Mouse (Mus musculus) adrenal gland, postnatal 10 days (tissue): ENCODE data around the gene Gsdma2. TPM values are rescaled to one million over a fixed set of nuclear protein-coding genes. Genes with fewer than 3 reads are reported as not detected.
"Not testable (repeated sequence)": the region's sequence is repeated elsewhere in the genome, so short reads cannot be mapped to it uniquely, and the experiment has no call there.

Source experiments
- DNase-seq: peaks from one replicate; pipeline ENCODE4 v3.0.0; 2021; ENCODE audit warnings: mixed read lengths
- long read RNA-seq, 2 experiments: library from polyadenylated mRNA; stranded (forward); transcript quantifications; one replicate each; pipeline ENCODE4 v2.0.0; 2021
- total RNA-seq, 2 experiments: library from RNA; stranded (reverse); gene quantifications; 2 replicates each; pipeline ENCODE4 v1.2.3; 2021

Gsdma2 gene
- under 1 TPM; 0.36 to 0.51 TPM for total RNA-seq
- long read RNA-seq, experiment 1: 0 reads
- long read RNA-seq, experiment 2: 0 reads

GRCm38 (mm10) chr11:98646459-98646858 is at the start of gene Gsdma2:
Gene Gsdma2, plus strand, starts transcription at chr11:98646759.
- no peak for DNase-seq

DNA sequence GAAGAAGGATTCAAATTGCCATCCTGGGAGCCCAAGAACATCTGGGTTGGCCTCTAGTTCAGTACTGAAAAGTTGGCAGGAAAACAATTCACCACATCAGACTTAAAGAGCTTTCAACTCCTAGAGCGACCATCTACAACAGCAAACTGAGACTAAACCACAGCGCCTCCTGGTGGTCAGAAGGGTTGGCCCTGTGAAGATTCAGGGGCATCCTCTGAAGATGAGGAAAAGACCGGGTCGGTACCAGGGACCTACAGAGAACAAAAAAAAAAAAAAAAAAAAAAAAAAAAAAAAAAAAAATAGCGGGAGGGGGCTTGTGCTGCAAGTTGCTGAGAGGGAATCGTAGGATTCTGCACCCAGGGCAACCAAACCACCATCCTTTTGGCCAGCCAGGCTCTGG is 49.2 kb upstream of the Gsdma2 start:
- DNase-seq: peak; percentile 82

GRCm38 (mm10) chr11:98597991-98598390 is 48.6 kb upstream of the Gsdma2 start, which contains the start of gene Lrrc3c:
Gene Lrrc3c, plus strand, starts transcription at chr11:98598291.
- no peak for DNase-seq

- DNase-seq: no peak
Observed at GRCm38 (mm10) chr11:98598851-98599290, 47.7 kb upstream of the Gsdma2 start.

DNA sequence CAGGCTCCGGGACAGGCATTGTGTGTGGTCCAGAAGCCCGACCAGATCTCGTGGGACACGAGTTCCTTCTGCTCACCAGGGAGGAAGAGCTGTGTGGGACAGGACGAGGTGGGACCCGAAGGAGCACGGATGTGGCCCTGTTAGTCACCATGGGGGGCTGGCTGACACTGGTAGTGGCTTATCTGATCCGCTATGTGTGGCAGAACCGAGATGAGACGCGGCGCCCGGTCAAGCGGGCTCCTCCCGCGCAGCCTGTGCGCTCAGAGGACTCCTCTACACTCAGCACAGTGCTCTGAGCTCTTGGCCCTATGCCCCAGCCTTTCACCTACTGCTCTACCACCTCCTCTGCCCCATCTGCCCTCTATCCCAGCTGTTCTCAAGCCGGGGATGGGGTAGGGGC is 47.3 kb upstream of the Gsdma2 start:
- DNase-seq: no peak

GRCm38 (mm10) chr11:98602090-98602690 is 44.4 kb upstream of the Gsdma2 start:
- DNase-seq: no peak

GRCm38 (mm10) chr11:98603953-98604352 is 42.6 kb upstream of the Gsdma2 start:
- DNase-seq: no peak

DNA sequence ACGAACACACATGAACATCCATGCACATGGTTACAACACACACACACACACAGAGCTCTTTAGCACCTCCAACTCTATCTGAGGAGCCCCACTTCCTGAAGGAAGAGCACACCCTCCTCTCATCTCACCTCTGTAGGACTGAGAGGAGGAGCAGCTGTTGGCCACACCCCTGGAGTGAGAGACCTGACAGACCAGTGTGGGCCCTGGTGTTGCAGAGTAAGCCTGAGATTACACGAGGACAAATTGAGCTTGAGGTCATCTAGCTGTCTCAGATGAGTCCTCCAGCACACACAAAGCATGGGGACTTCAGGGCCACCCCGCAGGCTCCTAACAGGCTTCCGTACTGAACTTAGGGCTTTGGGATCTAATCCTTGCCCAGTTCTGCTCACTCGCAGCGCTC is 41.6 kb upstream of the Gsdma2 start:
- DNase-seq: not testable (repeated sequence)

- no peak for DNase-seq
Observed at GRCm38 (mm10) chr11:98606763-98607162, 39.8 kb upstream of the Gsdma2 start.

- no peak for DNase-seq
Observed at GRCm38 (mm10) chr11:98620791-98621190, 25.8 kb upstream of the Gsdma2 start.

- not testable (repeated sequence) for DNase-seq
Observed at GRCm38 (mm10) chr11:98623981-98624380, 22.6 kb upstream of the Gsdma2 start.

DNA sequence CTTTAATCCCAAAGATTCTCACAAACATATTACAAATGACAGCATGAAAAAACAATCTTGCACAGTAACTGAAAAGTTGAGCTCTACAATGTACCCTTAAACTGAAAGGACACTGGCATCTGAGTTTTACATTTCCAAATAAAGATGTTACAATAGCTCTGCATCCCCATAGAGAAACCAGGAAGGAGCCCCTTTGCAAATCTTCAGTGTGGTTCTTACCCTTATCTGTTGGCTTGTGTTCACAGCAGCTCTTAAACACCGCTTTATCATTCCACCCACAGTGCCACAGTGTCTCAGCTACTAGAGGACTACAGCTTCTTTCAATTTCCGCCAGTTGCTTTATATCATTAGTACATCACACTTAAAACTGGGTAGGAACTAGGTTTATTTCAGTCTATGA is 22.2 kb upstream of the Gsdma2 start:
- DNase-seq: not testable (repeated sequence)

- no peak for DNase-seq
Observed at GRCm38 (mm10) chr11:98625611-98626410, 20.7 kb upstream of the Gsdma2 start, which contains the start of the genes Gm12355 and Gsdma3. Gene Gm12355, minus strand, starts transcription at chr11:98625661. Gene Gsdma3, plus strand, starts transcription at chr11:98626360.

GRCm38 (mm10) chr11:98628706-98629105 is 17.9 kb upstream of the Gsdma2 start:
- DNase-seq: no peak

DNA sequence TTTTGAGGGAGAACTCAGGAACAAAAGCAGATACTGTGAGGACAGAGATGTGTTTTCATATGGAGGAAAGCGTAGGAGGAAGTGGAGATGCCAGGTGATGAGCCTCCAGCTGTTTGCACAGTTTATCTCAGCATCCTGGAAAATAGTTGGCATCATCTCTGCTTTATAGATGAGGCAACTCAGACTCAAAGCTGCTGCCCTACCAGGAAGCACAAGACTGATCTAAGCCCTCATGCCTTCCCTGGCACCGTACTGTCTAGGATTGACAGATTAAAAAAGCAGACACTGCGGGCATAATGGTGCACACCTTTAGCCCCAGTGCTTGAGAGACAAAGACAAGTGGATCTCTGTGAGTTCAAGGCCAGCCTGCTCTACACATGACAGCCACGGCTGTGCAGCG is 15.9 kb upstream of the Gsdma2 start:
- no peak for DNase-seq

GRCm38 (mm10) chr11:98635312-98635970 is 11.1 kb upstream of the Gsdma2 start:
- peak; percentile 46 for DNase-seq

GRCm38 (mm10) chr11:98637501-98637900 is 9.1 kb upstream of the Gsdma2 start:
- DNase-seq: no peak

GRCm38 (mm10) chr11:98640091-98640490 is 6.5 kb upstream of the Gsdma2 start:
- DNase-seq: no peak

DNA sequence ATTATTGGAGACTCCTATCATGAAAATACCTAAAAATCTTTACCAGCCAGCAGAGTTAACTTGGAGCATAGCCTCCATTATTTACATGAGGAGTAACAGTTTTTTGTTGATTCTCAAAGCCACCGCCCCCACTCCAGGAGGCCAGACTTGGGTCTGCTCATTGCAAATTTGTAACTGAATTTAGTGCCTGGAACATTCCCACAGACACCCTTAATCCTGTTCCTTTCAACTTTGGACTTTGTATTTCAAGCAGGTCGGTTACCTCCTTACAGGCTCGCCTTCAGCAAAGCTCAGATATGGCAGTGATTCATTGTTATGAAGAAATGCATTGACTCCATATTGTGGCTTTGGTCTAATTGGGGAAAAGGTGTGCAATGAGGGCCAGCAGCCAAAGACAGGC is 1.8 kb upstream of the Gsdma2 start:
- no peak for DNase-seq

DNA sequence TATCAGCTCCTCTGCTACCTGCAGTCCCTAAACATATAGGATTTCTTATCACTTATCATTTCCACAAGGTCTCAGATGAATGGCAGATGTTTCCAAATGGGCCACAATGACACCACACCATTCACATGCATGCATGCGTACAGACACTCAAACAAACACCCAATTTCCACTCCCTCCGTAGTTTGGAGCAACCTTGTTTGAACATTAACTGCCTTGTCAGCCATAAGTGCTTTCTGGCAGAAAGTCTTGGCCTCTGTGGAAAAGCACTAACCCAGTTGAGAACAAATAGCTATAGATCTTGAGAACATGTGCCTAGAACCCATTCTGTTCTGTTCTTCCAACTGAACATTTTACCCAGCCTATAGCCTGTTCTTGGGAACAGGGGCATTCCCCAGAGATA is 613 bp upstream of the Gsdma2 start:
- no peak for DNase-seq

DNA sequence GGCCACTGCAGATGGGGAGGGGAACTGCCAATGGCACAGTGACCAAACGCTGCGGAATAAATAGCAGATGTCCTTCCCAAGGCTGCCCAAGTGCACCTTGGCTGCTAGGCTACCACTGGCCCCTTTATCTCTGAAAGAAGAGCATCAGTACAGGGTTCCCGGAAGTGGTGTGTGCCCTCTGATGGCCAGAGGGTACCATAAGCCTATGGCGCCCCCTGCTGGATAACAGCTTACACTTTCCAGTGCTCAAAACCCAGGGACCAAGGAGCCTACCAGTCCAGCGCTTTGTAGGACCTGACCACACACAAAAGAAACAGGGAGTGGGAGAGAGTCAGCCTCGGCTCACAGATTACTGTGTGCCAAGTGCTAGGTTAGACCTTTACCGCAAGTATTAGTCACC is 8.5 kb downstream of the Gsdma2 start:
- DNase-seq: peak; percentile 72

DNA sequence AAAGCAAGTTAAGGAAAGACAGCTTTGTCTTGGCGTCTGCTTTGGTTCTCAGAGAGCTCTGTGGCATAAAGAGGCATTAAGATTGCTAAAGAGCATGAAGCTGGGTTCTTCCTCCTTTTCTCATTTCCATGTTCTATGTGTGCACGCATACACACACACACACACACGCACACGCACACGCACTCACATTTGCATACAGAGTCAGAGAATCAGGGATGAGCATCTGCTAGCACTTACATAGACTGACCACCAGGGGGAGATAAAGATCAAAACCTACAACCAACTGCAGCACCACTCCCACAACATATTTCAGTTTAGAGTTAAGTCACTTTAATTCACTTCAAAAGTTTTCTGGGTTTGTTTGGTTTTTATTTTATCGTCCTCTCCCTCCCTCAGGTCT is 14.0 kb downstream of the Gsdma2 start:
- peak; percentile 29 for DNase-seq

GRCm38 (mm10) chr11:98664091-98664490 is 17.5 kb downstream of the Gsdma2 start, which contains the start of gene Gsdma:
Gene Gsdma, plus strand, starts transcription at chr11:98664351.
- no peak for DNase-seq
